Mouse (Mus musculus): ENCODE data around the gene Hmgb4. TPM values are rescaled to one million over a fixed set of nuclear protein-coding genes. Genes with fewer than 3 reads are reported as not detected.
A peak's percentile ranks its signal among the peaks of the same experiment; 100 is the strongest.

The Hmgb4 gene
- polyA plus RNA-seq, 1 experiment from 2014 or later: not detected

DNA sequence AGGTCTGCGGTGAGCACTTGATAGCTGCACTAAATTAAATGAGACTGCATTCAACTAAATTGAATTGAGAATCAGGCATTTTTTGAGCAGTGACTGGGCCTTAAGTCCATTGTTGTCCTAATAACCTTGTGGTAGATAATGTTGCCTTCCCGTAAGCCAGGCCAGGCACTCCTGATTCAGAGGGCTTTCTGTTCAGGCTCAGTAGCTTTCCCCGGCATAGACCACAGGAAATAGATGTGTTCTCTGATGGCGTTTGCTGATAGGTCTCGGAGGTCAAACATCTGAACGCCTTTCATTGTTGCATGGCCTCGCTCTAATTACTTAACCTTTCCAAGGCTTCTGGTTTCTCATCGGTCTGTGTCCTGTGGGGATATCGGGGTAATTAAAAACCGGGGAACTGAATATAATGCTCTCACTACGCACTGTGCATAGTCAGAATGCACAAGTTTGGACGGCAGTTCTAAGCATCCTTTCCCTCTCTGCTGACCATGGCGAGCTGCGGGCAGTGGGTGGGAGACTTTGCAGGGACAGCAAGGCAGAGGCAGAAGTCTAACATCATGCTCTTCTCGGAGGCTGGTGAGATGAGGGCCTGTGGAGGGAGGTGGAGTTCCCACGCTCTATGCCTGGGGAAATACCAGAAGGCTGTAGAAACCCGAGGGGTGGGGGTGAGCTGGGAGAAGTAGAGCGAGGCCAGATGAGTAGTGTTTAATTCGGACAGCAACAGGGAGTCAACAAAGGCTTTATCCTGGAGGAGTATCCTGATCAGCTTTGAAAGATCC is 19.5 kb downstream of the Hmgb4 start:
- H3K4me2 ChIP-seq (ENCODE audit: low read length): no peak overlapping the region
- H3K4me1 ChIP-seq (ENCODE audit: control insufficient read depth, insufficient read depth, low read length): 0 out of 2 replicates have a peak, but pooled peaks cover 3% of the 10 kb centered on the region
- H3K27ac ChIP-seq (ENCODE audit: low read depth, low read length): no peak overlapping the region
- no peak overlapping the region for H3K9ac ChIP-seq (ENCODE audit: low read length)
- no peaks in the 10 kb centered on the region for H3K27me3 ChIP-seq (replicated peaks; ENCODE audit: control insufficient read depth, insufficient read depth, low read length)
- H3K9me3 ChIP-seq (replicated peaks; ENCODE audit: control insufficient read depth, low read length): no peaks in the 10 kb centered on the region
- DNase-seq (ENCODE audit: low spot score) (no peak), ATAC-seq (no peak)
- H3K36me3 ChIP-seq (ENCODE audit: control insufficient read depth, insufficient read depth, low read length): no peaks in the 10 kb centered on the region
- 7% methylated on average over 19 of the region's 19 CpGs for WGBS
- no peak overlapping the region for H3K4me3 ChIP-seq (ENCODE audit: low read depth, low read length)

DNA sequence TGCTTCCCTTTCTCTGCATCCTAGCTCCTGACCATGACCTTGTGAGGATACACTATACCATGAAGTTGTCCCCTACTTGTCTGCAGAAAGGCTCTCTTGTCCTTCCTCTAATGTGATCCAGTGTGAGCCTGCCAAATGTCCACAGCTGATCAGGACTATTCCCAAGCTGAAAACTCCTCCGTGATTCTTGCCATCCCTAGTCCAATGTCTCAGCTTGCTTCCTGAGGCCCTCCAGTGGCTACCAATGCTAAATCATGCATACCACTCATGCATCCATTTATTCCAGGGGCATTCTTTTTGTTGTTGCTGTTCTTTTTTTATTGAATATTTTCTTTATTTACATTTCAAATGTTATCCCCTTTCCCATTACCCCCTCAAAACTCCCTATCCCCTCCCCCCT is 21.6 kb downstream of the Hmgb4 start:
- WGBS: 48% methylated on average over 1 of the region's 1 CpGs
- no peak overlapping the region for H3K27ac ChIP-seq (ENCODE audit: low read depth, low read length)
- H3K9ac ChIP-seq (ENCODE audit: low read length): no peak overlapping the region
- H3K4me2 ChIP-seq (ENCODE audit: low read length): no peak overlapping the region
- ATAC-seq (no peak), DNase-seq (ENCODE audit: low spot score) (no peak)
- no peaks in the 10 kb centered on the region for H3K27me3 ChIP-seq (replicated peaks; ENCODE audit: control insufficient read depth, insufficient read depth, low read length)
- H3K36me3 ChIP-seq (ENCODE audit: control insufficient read depth, insufficient read depth, low read length): no peaks in the 10 kb centered on the region
- no peaks in the 10 kb centered on the region for H3K9me3 ChIP-seq (replicated peaks; ENCODE audit: control insufficient read depth, low read length)
- 0 out of 2 replicates have a peak, but pooled peaks cover 3% of the 10 kb centered on the region for H3K4me1 ChIP-seq (ENCODE audit: control insufficient read depth, insufficient read depth, low read length)
- H3K4me3 ChIP-seq (ENCODE audit: low read depth, low read length): no peak overlapping the region

DNA sequence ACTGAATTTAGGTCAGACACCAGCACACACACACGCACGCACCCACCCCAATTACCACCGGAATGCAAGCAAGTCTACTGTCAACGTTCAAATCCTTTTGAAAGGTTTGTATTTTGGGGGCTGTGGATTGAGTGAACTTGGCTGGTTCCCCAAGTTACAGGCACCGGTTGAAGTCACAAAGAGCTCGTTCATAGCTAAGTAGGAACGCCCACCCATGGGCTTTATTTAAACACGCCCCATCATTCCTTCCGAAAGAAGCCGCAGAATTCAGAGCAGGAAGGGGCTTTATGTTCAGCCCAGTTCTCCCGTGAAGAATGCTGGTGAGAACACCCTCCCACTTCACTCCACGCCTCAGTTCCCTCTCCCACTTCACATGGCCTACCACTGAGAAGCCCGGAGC is 27.3 kb downstream of the Hmgb4 start:
- ATAC-seq (no peak), DNase-seq (ENCODE audit: low spot score) (peak; percentile 34)
- Histone ChIP-seq H3K4me3 (ENCODE audit: low read depth, low read length) (no peak overlapping the region), H3K27me3 (replicated peaks; ENCODE audit: control insufficient read depth, insufficient read depth, low read length) (no peaks in the 10 kb centered on the region), H3K9ac (ENCODE audit: low read length) (no peak overlapping the region), H3K4me1 (ENCODE audit: control insufficient read depth, insufficient read depth, low read length) (no peaks in the 10 kb centered on the region), H3K36me3 (ENCODE audit: control insufficient read depth, insufficient read depth, low read length) (no peaks in the 10 kb centered on the region), H3K27ac (ENCODE audit: low read depth, low read length) (no peak overlapping the region), H3K9me3 (replicated peaks; ENCODE audit: control insufficient read depth, low read length) (no peaks in the 10 kb centered on the region), H3K4me2 (ENCODE audit: low read length) (no peak overlapping the region)
- WGBS: 61% methylated on average over 13 of the region's 13 CpGs

DNA sequence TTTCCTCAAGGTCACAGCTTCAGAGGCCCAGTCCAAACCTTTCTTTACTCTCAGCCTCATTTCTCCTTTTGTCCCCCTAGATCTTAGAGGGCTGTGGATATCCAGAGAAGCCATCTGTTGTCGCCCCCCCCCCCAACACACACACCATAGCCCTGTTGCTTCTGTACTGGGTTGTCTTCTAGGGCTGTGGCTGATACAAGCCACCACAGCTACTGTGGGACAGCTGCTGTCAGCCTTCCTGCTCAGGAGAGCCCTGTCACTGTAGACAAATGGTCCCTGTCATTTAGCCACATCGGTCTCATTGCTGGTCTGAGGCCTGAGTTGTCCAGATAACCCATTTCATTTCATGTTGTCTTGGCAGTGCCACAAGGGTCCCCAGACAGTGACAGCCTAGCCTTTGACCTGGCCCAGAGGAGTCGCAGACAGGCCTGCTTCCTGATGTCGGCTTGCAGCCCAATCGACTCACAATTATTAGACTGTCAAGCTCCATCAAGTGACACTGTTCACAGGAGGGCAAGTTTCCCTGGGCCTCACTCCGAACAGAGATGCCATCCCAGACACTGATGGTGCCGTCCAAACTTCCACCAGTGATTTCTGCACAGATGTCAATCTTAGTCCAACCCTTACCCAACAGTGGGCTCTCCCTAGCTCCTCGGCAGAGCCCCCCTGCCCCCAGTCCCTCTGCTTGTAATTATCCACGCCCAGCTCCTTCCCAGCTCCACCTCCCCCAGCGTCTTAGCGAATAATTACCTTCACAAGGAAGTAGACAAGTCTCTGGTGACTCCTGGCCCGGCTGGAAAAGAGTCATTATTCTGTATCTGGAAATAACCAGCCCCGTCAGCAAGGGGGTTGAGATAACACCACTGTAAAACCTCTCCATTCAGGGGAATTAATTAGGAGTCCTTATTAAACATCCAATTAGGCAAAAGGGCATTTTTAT is 33.1 kb downstream of the Hmgb4 start:
- Histone ChIP-seq H3K9me3 (replicated peaks; ENCODE audit: control insufficient read depth, low read length) (no peaks in the 10 kb centered on the region), H3K4me2 (ENCODE audit: low read length) (no peak overlapping the region), H3K4me3 (ENCODE audit: low read depth, low read length) (no peak overlapping the region), H3K36me3 (ENCODE audit: control insufficient read depth, insufficient read depth, low read length) (no peaks in the 10 kb centered on the region), H3K9ac (ENCODE audit: low read length) (no peak overlapping the region), H3K4me1 (ENCODE audit: control insufficient read depth, insufficient read depth, low read length) (peaks cover 6% of the 10 kb centered on the region; the same call in 1 of the 2 replicates), H3K27ac (ENCODE audit: low read depth, low read length) (no peak overlapping the region), H3K27me3 (replicated peaks; ENCODE audit: control insufficient read depth, insufficient read depth, low read length) (no peaks in the 10 kb centered on the region)
- 0 out of 2 replicates have a peak, but pooled peaks have one; percentile 15 for ATAC-seq
- 35% methylated on average over 13 of the region's 13 CpGs for WGBS
- no peak for DNase-seq (ENCODE audit: low spot score)

DNA sequence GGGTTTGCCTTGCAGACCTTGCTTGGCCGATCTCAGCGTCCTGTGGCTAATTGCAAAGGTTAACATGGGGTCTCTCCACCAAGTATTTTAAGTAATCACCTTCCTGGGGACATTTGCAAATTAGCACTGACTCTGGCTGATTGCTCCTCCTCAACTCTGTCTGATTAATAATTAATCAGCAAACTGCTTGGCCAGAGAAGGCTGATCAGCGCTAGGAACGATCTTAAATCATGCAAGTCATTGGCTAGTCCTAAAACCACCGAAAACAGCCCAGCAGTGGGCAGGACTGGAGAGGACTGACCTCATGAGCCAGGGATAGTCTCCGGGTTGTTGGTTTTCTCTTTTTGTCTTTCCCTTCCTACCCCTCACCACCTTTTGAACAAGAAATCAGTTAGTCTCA is 36.3 kb downstream of the Hmgb4 start:
- Histone ChIP-seq H3K27me3 (replicated peaks; ENCODE audit: control insufficient read depth, insufficient read depth, low read length) (no peaks in the 10 kb centered on the region), H3K9me3 (replicated peaks; ENCODE audit: control insufficient read depth, low read length) (no peaks in the 10 kb centered on the region), H3K4me1 (ENCODE audit: control insufficient read depth, insufficient read depth, low read length) (peaks cover 6% of the 10 kb centered on the region; the same call in 1 of the 2 replicates), H3K27ac (ENCODE audit: low read depth, low read length) (no peak overlapping the region), H3K9ac (ENCODE audit: low read length) (no peak overlapping the region), H3K4me3 (ENCODE audit: low read depth, low read length) (no peak overlapping the region), H3K36me3 (ENCODE audit: control insufficient read depth, insufficient read depth, low read length) (no peaks in the 10 kb centered on the region), H3K4me2 (ENCODE audit: low read length) (no peak overlapping the region)
- no peak for ATAC-seq
- DNase-seq (ENCODE audit: low spot score): no peak
- WGBS: 74% methylated on average over 6 of the region's 6 CpGs

DNA sequence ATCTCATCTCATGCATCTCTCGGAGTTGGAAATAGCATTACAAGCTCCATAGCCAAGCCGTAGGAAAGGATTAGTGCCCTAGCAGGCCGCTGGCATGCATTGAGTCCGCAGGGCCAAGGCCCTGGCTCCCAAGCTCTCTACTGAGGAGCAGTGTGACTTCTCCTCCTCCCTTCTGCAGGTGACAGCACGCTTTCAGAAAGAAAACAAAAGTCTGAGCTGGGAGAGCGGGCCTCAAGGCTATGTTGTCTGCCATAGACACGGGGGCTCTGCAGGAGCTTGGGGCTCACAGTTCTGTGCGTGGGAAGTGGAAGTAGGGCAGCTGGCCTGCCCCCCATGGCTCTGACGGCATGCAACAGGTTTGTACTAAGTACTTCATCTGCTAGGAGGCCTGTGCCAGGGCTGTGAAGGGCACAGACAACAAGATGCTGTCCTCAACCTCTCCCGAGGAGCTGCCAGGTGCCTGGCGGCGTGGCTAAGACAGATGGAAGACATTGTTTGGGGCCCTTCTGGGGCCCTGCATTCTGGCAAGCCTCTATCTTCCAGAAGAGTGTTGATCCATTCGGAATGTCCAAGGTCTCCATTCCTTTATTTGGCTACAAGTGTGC is 42.7 kb downstream of the Hmgb4 start:
- no peaks in the 10 kb centered on the region for H3K9me3 ChIP-seq (replicated peaks; ENCODE audit: control insufficient read depth, low read length)
- no peak overlapping the region for H3K4me2 ChIP-seq (ENCODE audit: low read length)
- H3K4me1 ChIP-seq (ENCODE audit: control insufficient read depth, insufficient read depth, low read length): no peaks in the 10 kb centered on the region
- H3K27ac ChIP-seq (ENCODE audit: low read depth, low read length): no peak overlapping the region
- no peaks in the 10 kb centered on the region for H3K36me3 ChIP-seq (ENCODE audit: control insufficient read depth, insufficient read depth, low read length)
- DNase-seq (ENCODE audit: low spot score) (no peak), ATAC-seq (no peak)
- H3K4me3 ChIP-seq (ENCODE audit: low read depth, low read length): no peak overlapping the region
- no peak overlapping the region for H3K9ac ChIP-seq (ENCODE audit: low read length)
- 69% methylated on average over 13 of the region's 13 CpGs for WGBS
- H3K27me3 ChIP-seq (replicated peaks; ENCODE audit: control insufficient read depth, insufficient read depth, low read length): no peaks in the 10 kb centered on the region
